Mouse (Mus musculus) brain, embryonic 14.5 days (tissue): ENCODE measurements at regions not wholly inside any gene's neighbourhood (a gene's known extent, or its start where the extent isn't known, plus 50 kb on each side); places are given as distances from the start of the nearest gene placed in this dataset.

Source experiments
- CTCF ChIP-seq: fragments of 200-500 bp; IDR thresholded peaks from 2 replicates; pipeline ENCODE4 v1.5.1; 2012; ENCODE audit warnings: inconsistent platforms, mild to moderate bottlenecking, moderate library complexity, borderline replicate concordance; ENCODE audit not compliant: insufficient read depth, insufficient read length; ENCODE audit errors: extremely low read depth
- POLR2A ChIP-seq: fragments of 200-500 bp; IDR thresholded peaks from 2 replicates; pipeline ENCODE4 v1.6.1; 2012; ENCODE audit warnings: mild to moderate bottlenecking, inconsistent platforms, borderline replicate concordance; ENCODE audit not compliant: poor library complexity, insufficient read depth, insufficient read length, severe bottlenecking; ENCODE audit errors: extremely low read depth

GRCm38 (mm10) chr14:54108311-54109074 lies 145.4 kb downstream of the Dad1 start:
- no peak for TF ChIP-seq CTCF
- TF ChIP-seq POLR2A, result no peak
